14 mouse cellular contexts compared by ENCODE assay signal in genomic region chr5:39715694-39716550, GRCm38 (mm10). TPM values are rescaled to one million over a fixed set of nuclear protein-coding genes. Genes with fewer than 3 reads are reported as not detected.
DNase-seq lines count a peak whose midpoint lies in the region; ATAC-seq and TF ChIP-seq lines count a peak whose summit lies in the region.
"Had no signal": no experiment of that assay in that cellular context is flagged by ENCODE, and none has a peak within 500 bp of the region (broad histone marks: within the 10 kb centered on the region; RNA-seq: fewer than 3 reads in every experiment).

No protein-coding gene starts in this region.

- ATAC-seq in kidney, embryonic 14.5 days (ENCODE audit: low FRiP score, low TSS enrichment), result peak; percentile 62; the same call in 1 of the 2 replicates
- ATAC-seq in midbrain, embryonic 14.5 days (ENCODE audit: low FRiP score, low TSS enrichment), result no peak
- ATAC-seq: CD4-positive, CD25-positive, alpha-beta regulatory T cell, adult 4 months had no signal

- H3K36me3 ChIP-seq in kidney, embryonic 14.5 days (ENCODE audit: control insufficient read depth, insufficient read depth, low read length), result no peaks in the 10 kb centered on the region
- no peaks in the 10 kb centered on the region for H3K36me3 ChIP-seq in myocyte (ENCODE audit: control insufficient read depth, insufficient read depth)
- H3K36me3 ChIP-seq in midbrain, embryonic 14.5 days (ENCODE audit: control insufficient read depth, insufficient read depth, low read length), result no peaks in the 10 kb centered on the region
- H3K36me3 ChIP-seq in heart, adult 2 months (ENCODE audit: control insufficient read depth, insufficient read depth, low read length), result no peaks in the 10 kb centered on the region
- H3K36me3 ChIP-seq: heart, embryonic 15.5 days; liver, embryonic 13.5 days had no signal

- TF ChIP-seq EP300 in heart, adult 2 months (IDR thresholded peaks at IDR 0.05; ENCODE audit: insufficient read depth, low read depth, low read length), result no peak

- TF ChIP-seq CTCF in heart, adult 2 months (IDR thresholded peaks at IDR 0.05), result no peak

- no peaks in the 10 kb centered on the region for H3K27me3 ChIP-seq in kidney, embryonic 14.5 days (ENCODE audit: control insufficient read depth, insufficient read depth, low read length)
- no peaks in the 10 kb centered on the region for H3K27me3 ChIP-seq in myocyte (ENCODE audit: control insufficient read depth, insufficient read depth, insufficient read length)
- H3K27me3 ChIP-seq in midbrain, embryonic 14.5 days (ENCODE audit: control insufficient read depth, insufficient read depth, low read length), result no peaks in the 10 kb centered on the region
- H3K27me3 ChIP-seq in heart, adult 2 months (ENCODE audit: control insufficient read depth, insufficient read depth, low read length), result no peaks in the 10 kb centered on the region
- H3K27me3 ChIP-seq: heart, embryonic 15.5 days; liver, embryonic 13.5 days had no signal

- H3K27ac ChIP-seq in kidney, embryonic 14.5 days (ENCODE audit: low read depth, low read length), result no peak overlapping the region; the same call in 1 of the 2 replicates
- H3K27ac ChIP-seq in midbrain, embryonic 14.5 days (replicated peaks; ENCODE audit: low read depth, low read length), result no peak overlapping the region
- H3K27ac ChIP-seq in heart, adult 2 months, result no peak overlapping the region
- H3K27ac ChIP-seq: heart, embryonic 15.5 days; hindbrain, embryonic 14.5 days; liver, embryonic 13.5 days had no signal

- TF ChIP-seq POLR2A in myocyte (IDR thresholded peaks at IDR 0.05; ENCODE audit: insufficient read length, low read depth), result no peak
- no peak for TF ChIP-seq POLR2A in heart, adult 2 months (IDR thresholded peaks at IDR 0.05; ENCODE audit: insufficient read depth, low read depth, low read length)

- H3K4me1 ChIP-seq in kidney, embryonic 14.5 days (ENCODE audit: control insufficient read depth, insufficient read depth, low read length), result no peaks in the 10 kb centered on the region
- H3K4me1 ChIP-seq in midbrain, embryonic 14.5 days (ENCODE audit: control insufficient read depth, insufficient read depth, low read length), result no peaks in the 10 kb centered on the region
- no peaks in the 10 kb centered on the region for H3K4me1 ChIP-seq in heart, adult 2 months (ENCODE audit: control insufficient read depth, insufficient read depth, low read length)
- H3K4me1 ChIP-seq: heart, embryonic 15.5 days; liver, embryonic 13.5 days had no signal

- 52% methylated on average over 13 of the region's 13 CpGs for WGBS in kidney, embryonic 14.5 days
- WGBS in midbrain, embryonic 14.5 days, result 90% methylated on average over 13 of the region's 13 CpGs
- WGBS in heart, adult 2 months, result 64% methylated on average over 13 of the region's 13 CpGs

- 0 out of 2 replicates have a peak overlapping the region, but pooled peaks have one; percentile 5 for H3K4me2 ChIP-seq in kidney, embryonic 14.5 days (replicated peaks; ENCODE audit: low read depth, low read length)
- peak overlapping the region; percentile 63 for H3K4me2 ChIP-seq in myocyte (ENCODE audit: low read depth)
- H3K4me2 ChIP-seq in midbrain, embryonic 14.5 days (ENCODE audit: low read length), result no peak overlapping the region
- H3K4me2 ChIP-seq: heart, embryonic 15.5 days; hindbrain, embryonic 14.5 days; liver, embryonic 13.5 days; midbrain, embryonic 11.5 days had no signal

- H3K4me3 ChIP-seq in kidney, embryonic 14.5 days (ENCODE audit: low read length), result no peak overlapping the region
- H3K4me3 ChIP-seq in myocyte, result no peak overlapping the region
- H3K4me3 ChIP-seq in midbrain, embryonic 14.5 days (replicated peaks; ENCODE audit: low read depth, low read length), result no peak overlapping the region
- no peak overlapping the region for H3K4me3 ChIP-seq in heart, adult 2 months
- H3K4me3 ChIP-seq: heart, embryonic 15.5 days; liver, embryonic 13.5 days had no signal

- no peak overlapping the region for H3ac ChIP-seq in myocyte (ENCODE audit: control insufficient read depth, insufficient read length)

- DNase-seq in urinary bladder, adult 2 months (ENCODE audit: low spot score), result peak; percentile 21
- DNase-seq in urinary bladder, postnatal 10 days (ENCODE audit: low spot score), result no peak
- no peak for DNase-seq in midbrain, embryonic 14.5 days
- no peak for DNase-seq in ovary, postnatal 36 days (ENCODE audit: low spot score)
- DNase-seq in heart, adult 2 months, result no peak
- no peak for DNase-seq in layer of hippocampus, adult 11-12 months (ENCODE audit: low spot score)
- DNase-seq: cerebellum, postnatal 25 days; liver, embryonic 13.5 days had no signal

- H3K9me3 ChIP-seq in kidney, embryonic 14.5 days (ENCODE audit: control insufficient read depth, low read length), result no peaks in the 10 kb centered on the region
- no peaks in the 10 kb centered on the region for H3K9me3 ChIP-seq in midbrain, embryonic 14.5 days (ENCODE audit: control insufficient read depth, low read length)
- H3K9me3 ChIP-seq: heart, embryonic 15.5 days; liver, embryonic 13.5 days had no signal

- intact Hi-C loops in heart, adult 2 months (cut with DNase I), result no loop called here

- H3K79me2 ChIP-seq in myocyte (ENCODE audit: control insufficient read depth, insufficient read depth), result no peaks in the 10 kb centered on the region
- H3K79me2 ChIP-seq in heart, adult 2 months (replicated peaks; ENCODE audit: control insufficient read depth, insufficient read depth, low read length), result no peaks in the 10 kb centered on the region

- no peak overlapping the region for H3K9ac ChIP-seq in kidney, embryonic 14.5 days (ENCODE audit: low read depth, low read length)
- no peak overlapping the region for H3K9ac ChIP-seq in midbrain, embryonic 14.5 days (replicated peaks; ENCODE audit: low read length)
- H3K9ac ChIP-seq in heart, adult 2 months (ENCODE audit: low read depth, low read length), result no peak overlapping the region
- H3K9ac ChIP-seq: heart, embryonic 15.5 days; hindbrain, embryonic 14.5 days; liver, embryonic 13.5 days had no signal

TF ChIP-seq in myocyte, 11 proteins besides CTCF, POLR2A, EP300 and RAD21:
- no peak for TF ChIP-seq USF1 (IDR thresholded peaks at IDR 0.05; ENCODE audit: low read depth)
- no peak for TF ChIP-seq MYOG (IDR thresholded peaks at IDR 0.05; ENCODE audit: control insufficient read depth in 1 of 3, insufficient read depth in 1 of 3, insufficient read length in 2 of 3, low read depth in 2 of 3)
- no peak for TF ChIP-seq SRF (IDR thresholded peaks at IDR 0.05; ENCODE audit: control insufficient read depth, insufficient read length, low read depth)
- TF ChIP-seq TCF3 (IDR thresholded peaks at IDR 0.05; ENCODE audit: insufficient read length, low read depth), result no peak
- TF ChIP-seq TCF12 (IDR thresholded peaks at IDR 0.05; ENCODE audit: insufficient read depth, poor library complexity, severe bottlenecking), result no peak

RNA-seq across cellular contexts. Expression of gene Hs3st1, which starts 39.4 kb away (rescaled TPM):
- 22.8 and 26.0 TPM in 2 replicates for polyA plus RNA-seq in urinary bladder, adult 2 months (2012; rRNA removed)
- 4.0 and 5.0 TPM in 2 replicates for polyA plus RNA-seq in kidney, embryonic 14.5 days (2014; fragmentation: Nextera tagmentation; extraction: Ambion mirVana)
- 1.9 TPM for polyA plus RNA-seq in myocyte (2012; fragmentation: generic; extraction: Trizol)
- 25.4 and 30.8 TPM in 2 replicates for polyA plus RNA-seq in midbrain, embryonic 14.5 days (2014; fragmentation: Nextera tagmentation; extraction: Ambion mirVana)
- total RNA-seq in heart, adult 2 months (2021), result 1 to 10 TPM; 4.3 to 7.5 TPM
- polyA plus RNA-seq in heart, adult 2 months (2012; rRNA removed), result 12.7 and 13.3 TPM in 2 replicates
- polyA plus RNA-seq: CD4-positive, CD25-positive, alpha-beta regulatory T cell, adult 4 months had no signal
